Comparison of ENCODE assay signal across 9 mouse cellular contexts in the genomic region with DNA sequence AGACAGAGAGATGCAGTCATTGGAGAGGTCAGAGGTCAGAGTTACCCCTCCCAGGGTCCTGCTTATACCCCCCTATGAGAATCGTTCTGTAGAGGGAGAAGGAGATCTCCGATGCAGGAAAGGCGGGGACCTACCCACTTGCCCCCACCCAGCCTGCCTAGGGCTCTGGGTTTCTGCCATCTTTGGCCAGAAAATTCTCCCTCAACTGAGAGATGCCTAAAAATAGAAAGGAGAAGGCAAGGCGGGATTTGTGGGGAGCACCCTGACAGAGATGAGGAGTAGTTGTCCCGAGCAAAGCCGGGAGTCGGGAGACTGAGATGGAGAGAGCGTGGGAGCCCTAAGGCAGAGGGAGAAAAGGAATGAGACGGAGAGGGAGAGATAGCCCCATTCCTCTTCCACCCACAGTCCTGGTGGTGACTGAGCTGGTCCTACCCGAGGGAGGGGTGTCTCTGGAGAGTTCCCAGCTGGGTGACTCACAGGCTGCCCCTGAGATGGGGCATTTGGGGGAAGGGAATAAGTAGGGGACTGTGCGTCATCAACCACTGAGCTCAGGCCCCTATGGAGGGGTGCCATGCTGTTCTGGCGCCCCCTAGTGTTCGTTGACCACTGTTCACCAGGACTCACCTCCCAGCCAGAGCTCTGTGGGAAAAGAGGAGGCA. TPM values are rescaled to one million over a fixed set of nuclear protein-coding genes. Genes with fewer than 3 reads are reported as not detected.
DNase-seq lines count a peak whose midpoint lies in the region; ATAC-seq and TF ChIP-seq lines count a peak whose summit lies in the region.
"Had no signal": no experiment of that assay in that cellular context is flagged by ENCODE, and none has a peak within 500 bp of the region (broad histone marks: within the 10 kb centered on the region; RNA-seq: fewer than 3 reads in every experiment).

No protein-coding gene starts in this region.

- no peak overlapping the region for H3K4me2 ChIP-seq in forebrain, postnatal 0 days (ENCODE audit: low read depth)
- peak overlapping the region; percentile 24; the same call in 1 of the 2 replicates for H3K4me2 ChIP-seq in lung, embryonic 16.5 days (ENCODE audit: low read depth, low read length)

- DNase-seq in ES-E14 (ENCODE audit: low read depth, low spot score): peak; percentile 76
- peak; percentile 89 to 93 for DNase-seq in cerebellum, adult 18-20 months
- peak; percentile 77 for DNase-seq in forebrain, postnatal 0 days
- DNase-seq in heart, postnatal 4 days: peak; percentile 94
- DNase-seq in layer of hippocampus, adult 9-10 months (ENCODE audit: low spot score): peak; percentile 35
- peak; percentile 74 for DNase-seq in ovary, postnatal 10 days (ENCODE audit: low spot score)
- DNase-seq in thymus, postnatal 0 days (ENCODE audit: low spot score): peak; percentile 73

- no peak overlapping the region for H3K27ac ChIP-seq in ES-E14 (ENCODE audit: insufficient read depth, low read depth, low read length, poor library complexity, severe bottlenecking)
- H3K27ac ChIP-seq in forebrain, postnatal 0 days (ENCODE audit: low read depth, low read length): no peak overlapping the region
- H3K27ac ChIP-seq in lung, embryonic 16.5 days (ENCODE audit: low read length): peak overlapping the region; percentile 90
- H3K27ac ChIP-seq: macrophage had no signal

- no peaks in the 10 kb centered on the region for H3K9me3 ChIP-seq in ES-E14 (ENCODE audit: control insufficient read depth, insufficient read depth, low read depth, low read length)
- no peaks in the 10 kb centered on the region for H3K9me3 ChIP-seq in forebrain, postnatal 0 days (ENCODE audit: low read length)
- no peaks in the 10 kb centered on the region for H3K9me3 ChIP-seq in lung, embryonic 16.5 days (ENCODE audit: control insufficient read depth, low read length)

- TF ChIP-seq CTCF in forebrain, postnatal 0 days (IDR thresholded peaks at IDR 0.05; ENCODE audit: low read depth): peak; percentile 88

- H3K9ac ChIP-seq in ES-E14 (ENCODE audit: insufficient read depth, low read depth, low read length, poor library complexity, severe bottlenecking): peak overlapping the region; percentile 36; the same call in 1 of the 2 replicates
- no peak overlapping the region for H3K9ac ChIP-seq in forebrain, postnatal 0 days
- peak overlapping the region; percentile 46 for H3K9ac ChIP-seq in lung, embryonic 16.5 days (ENCODE audit: low read length)

- in situ Hi-C loops in ES-E14 (cut with MboI; ENCODE audit: low sequenced_read_pairs in 2 of 2, unreplicated experiment in 2 of 2): no loop called here

- H3K27me3 ChIP-seq in forebrain, postnatal 0 days (ENCODE audit: insufficient read depth, low read length): no peaks in the 10 kb centered on the region
- H3K27me3 ChIP-seq in lung, embryonic 16.5 days (ENCODE audit: control insufficient read depth, insufficient read depth, low read depth, low read length): no peaks in the 10 kb centered on the region

- H3K4me1 ChIP-seq in ES-E14 (ENCODE audit: control insufficient read depth in 2 of 2, insufficient read depth in 2 of 2, low read length in 2 of 2, poor library complexity in 1 of 2): peaks cover 8 to 10% of the 10 kb centered on the region in 2 experiments; a peak in 3 of 4 replicates
- H3K4me1 ChIP-seq in forebrain, postnatal 0 days (ENCODE audit: insufficient read depth): peaks cover 3% of the 10 kb centered on the region; the same call in 1 of the 2 replicates
- H3K4me1 ChIP-seq in lung, embryonic 16.5 days (replicated peaks; ENCODE audit: control insufficient read depth, insufficient read depth, low read length): peaks cover 10% of the 10 kb centered on the region

- H3K4me3 ChIP-seq in ES-E14 (ENCODE audit: insufficient read depth in 1 of 2, low read depth in 1 of 2, low read length in 2 of 2, poor library complexity in 1 of 2, severe bottlenecking in 1 of 2): no peak overlapping the region
- H3K4me3 ChIP-seq in forebrain, postnatal 0 days (ENCODE audit: low read depth, low read length): no peak overlapping the region
- no peak overlapping the region for H3K4me3 ChIP-seq in lung, embryonic 16.5 days (ENCODE audit: low read length)

- WGBS in forebrain, postnatal 0 days: 45% methylated on average over 13 of the region's 13 CpGs
- 30% methylated on average over 13 of the region's 13 CpGs for WGBS in lung, embryonic 16.5 days

- peak; percentile 89 for ATAC-seq in forebrain, postnatal 0 days
- peak; percentile 97 for ATAC-seq in lung, embryonic 16.5 days (ENCODE audit: low read depth)

- H3K36me3 ChIP-seq in ES-E14 (ENCODE audit: control insufficient read depth, insufficient read depth, low read length, poor library complexity, severe bottlenecking): peaks cover 38% of the 10 kb centered on the region
- no peaks in the 10 kb centered on the region for H3K36me3 ChIP-seq in forebrain, postnatal 0 days (ENCODE audit: insufficient read depth)
- peaks cover 17% of the 10 kb centered on the region for H3K36me3 ChIP-seq in lung, embryonic 16.5 days (ENCODE audit: control insufficient read depth, insufficient read depth, low read length)

TF ChIP-seq in ES-E14, 5 proteins besides CTCF, POLR2A, EP300 and RAD21:
- TF ChIP-seq MAFK (IDR thresholded peaks at IDR 0.05; ENCODE audit: insufficient read depth, low read depth, low read length): no peak
- no peak for TF ChIP-seq CHD2 (IDR thresholded peaks at IDR 0.05; ENCODE audit: low read depth, low read length)
- peak; percentile 32; the same call in 1 of the 2 replicates for TF ChIP-seq ZC3H11A (IDR thresholded peaks at IDR 0.05; ENCODE audit: borderline replicate concordance, low read depth, low read length)
- TF ChIP-seq HCFC1 (IDR thresholded peaks at IDR 0.05; ENCODE audit: borderline replicate concordance, insufficient read depth, low read length): no peak
- no peak for TF ChIP-seq ZNF384 (IDR thresholded peaks at IDR 0.05; ENCODE audit: low read depth, low read length)

RNA-seq across cellular contexts. Expression of a gene that starts 5.6 kb away (rescaled TPM):
- total RNA-seq in ES-E14 (2012; rRNA removed): 32.6 and 51.6 TPM in 2 replicates
- total RNA-seq in forebrain, postnatal 0 days (2014; rRNA removed): 8.5 and 12.4 TPM in 2 replicates
- 2.2 and 2.3 TPM in 2 replicates for polyA plus RNA-seq in forebrain, postnatal 0 days (2015; fragmentation: Nextera tagmentation; extraction: Ambion mirVana)
- total RNA-seq in heart, postnatal 4 days (2021): 10 to 100 TPM; 50.7 to 53.7 TPM
- 25.5 and 26.3 TPM in 2 replicates for polyA plus RNA-seq in lung, embryonic 16.5 days (2015; fragmentation: Nextera tagmentation; extraction: Ambion mirVana)
- 1.8 and 2.0 TPM in 2 replicates for polyA plus RNA-seq in thymus, postnatal 0 days (2015; fragmentation: Nextera tagmentation; extraction: Ambion mirVana)

RNA-seq across cellular contexts. Expression of a gene that starts 31.2 kb away (rescaled TPM):
- 0.48 TPM in 1 of 2 replicates, not detected in the other for total RNA-seq in ES-E14 (2012; rRNA removed)
- not detected in 2 replicates for total RNA-seq in forebrain, postnatal 0 days (2014; rRNA removed)
- 0.18 TPM in 1 of 2 replicates, not detected in the other for polyA plus RNA-seq in forebrain, postnatal 0 days (2015; fragmentation: Nextera tagmentation; extraction: Ambion mirVana)
- total RNA-seq in heart, postnatal 4 days (2021): not detected
- polyA plus RNA-seq in lung, embryonic 16.5 days (2015; fragmentation: Nextera tagmentation; extraction: Ambion mirVana): 2.7 and 3.6 TPM in 2 replicates
- polyA plus RNA-seq in thymus, postnatal 0 days (2015; fragmentation: Nextera tagmentation; extraction: Ambion mirVana): 0.16 TPM in 1 of 2 replicates, not detected in the other
- polyA plus RNA-seq: macrophage had no signal

RNA-seq across cellular contexts. Expression of a gene that starts 44.0 kb away (rescaled TPM):
- total RNA-seq in ES-E14 (2012; rRNA removed): 127 and 169 TPM in 2 replicates
- 7.7 and 8.2 TPM in 2 replicates for total RNA-seq in forebrain, postnatal 0 days (2014; rRNA removed)
- polyA plus RNA-seq in forebrain, postnatal 0 days (2015; fragmentation: Nextera tagmentation; extraction: Ambion mirVana): 13.5 and 14.3 TPM in 2 replicates
- total RNA-seq in heart, postnatal 4 days (2021): 10 to 100 TPM; 37.2 to 38.4 TPM
- polyA plus RNA-seq in lung, embryonic 16.5 days (2015; fragmentation: Nextera tagmentation; extraction: Ambion mirVana): 134 and 144 TPM in 2 replicates
- polyA plus RNA-seq in thymus, postnatal 0 days (2015; fragmentation: Nextera tagmentation; extraction: Ambion mirVana): 136 and 144 TPM in 2 replicates

RNA-seq across cellular contexts. Expression of a gene that starts 48.3 kb away (rescaled TPM):
- 45.4 and 144 TPM in 2 replicates for total RNA-seq in ES-E14 (2012; rRNA removed)
- 6.0 and 15.2 TPM in 2 replicates for total RNA-seq in forebrain, postnatal 0 days (2014; rRNA removed)
- polyA plus RNA-seq in forebrain, postnatal 0 days (2015; fragmentation: Nextera tagmentation; extraction: Ambion mirVana): 5.7 and 8.3 TPM in 2 replicates
- 10 to 100 TPM; 61.4 to 70.0 TPM for total RNA-seq in heart, postnatal 4 days (2021)
- 62.6 and 63.7 TPM in 2 replicates for polyA plus RNA-seq in lung, embryonic 16.5 days (2015; fragmentation: Nextera tagmentation; extraction: Ambion mirVana)
- polyA plus RNA-seq in thymus, postnatal 0 days (2015; fragmentation: Nextera tagmentation; extraction: Ambion mirVana): 5.3 and 5.9 TPM in 2 replicates

Comparison
In these comparisons a context has a peak if more than half of its experiments do, and no peak if none do; other contexts are left out.
1. DNase-seq: peak in every context shown above with its lines; median percentile 94 in heart, postnatal 4 days; 91 in cerebellum, adult 18-20 months; 77 in forebrain, postnatal 0 days; 76 in ES-E14; 74 in ovary, postnatal 10 days; 73 in thymus, postnatal 0 days; 35 in layer of hippocampus, adult 9-10 months.